Mouse (Mus musculus): ENCODE results near the gene Tomm22.

The Tomm22 gene

DNA sequence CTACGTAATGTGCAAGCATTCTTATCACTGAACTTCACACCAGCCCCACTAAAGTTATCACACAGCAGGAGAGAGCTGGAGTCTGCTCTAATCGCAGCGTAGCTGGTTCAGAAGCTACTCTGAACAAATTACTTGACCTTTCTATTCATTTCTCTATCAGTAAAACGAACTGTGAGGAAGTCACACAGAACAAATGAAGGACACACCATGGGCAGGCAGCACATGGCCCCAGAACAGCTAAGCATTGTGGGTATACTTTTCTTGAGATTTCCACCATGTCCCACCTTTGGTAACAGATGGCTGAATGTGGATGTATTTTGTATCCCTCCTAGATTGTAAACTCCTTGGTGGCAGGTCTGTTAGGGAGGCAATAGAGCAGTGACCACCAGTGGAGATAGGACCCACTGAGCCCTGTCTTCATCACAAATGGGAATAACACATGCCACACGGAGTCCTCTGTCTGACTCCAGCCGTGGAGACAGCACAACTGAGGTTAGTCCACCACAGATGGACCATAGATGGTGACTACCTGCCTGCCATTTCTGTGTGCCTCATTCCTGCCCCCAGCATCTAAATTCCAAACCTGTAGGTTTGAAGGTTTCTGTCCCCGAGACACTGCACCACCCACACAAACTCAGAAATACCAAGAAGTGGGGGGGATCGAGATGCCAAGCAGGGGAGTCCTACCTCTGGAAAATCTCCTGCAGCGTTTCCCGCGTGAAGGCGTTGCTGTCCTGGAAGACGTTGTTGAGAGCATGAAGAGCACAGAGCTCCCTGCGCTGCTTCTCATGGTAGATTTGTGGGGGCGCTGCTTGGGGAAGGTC, 15.6 kb downstream of the Tomm22 start:
- DNase-seq: no peak

DNA sequence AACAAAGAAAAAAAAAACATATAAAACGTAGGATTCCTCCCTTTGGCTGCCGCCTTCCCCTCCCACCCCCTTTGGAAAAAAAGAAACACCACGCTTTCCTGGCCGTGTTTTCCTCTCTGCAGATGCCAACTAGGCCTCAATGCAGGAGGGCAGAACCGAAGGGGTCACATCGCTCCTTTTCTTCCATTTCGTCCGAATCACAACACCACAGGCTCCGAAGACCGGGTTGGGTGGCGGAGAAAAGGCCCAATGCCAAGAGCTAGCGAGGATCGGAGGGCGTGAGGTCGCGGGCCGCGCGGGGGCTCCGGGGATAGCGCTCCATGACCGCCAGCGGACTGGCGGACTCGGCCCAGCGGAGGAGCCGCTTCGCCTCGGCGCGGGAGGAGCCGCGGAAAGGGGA, 16.5 kb downstream of the Tomm22 start:
- peak; percentile 97 for DNase-seq

DNA sequence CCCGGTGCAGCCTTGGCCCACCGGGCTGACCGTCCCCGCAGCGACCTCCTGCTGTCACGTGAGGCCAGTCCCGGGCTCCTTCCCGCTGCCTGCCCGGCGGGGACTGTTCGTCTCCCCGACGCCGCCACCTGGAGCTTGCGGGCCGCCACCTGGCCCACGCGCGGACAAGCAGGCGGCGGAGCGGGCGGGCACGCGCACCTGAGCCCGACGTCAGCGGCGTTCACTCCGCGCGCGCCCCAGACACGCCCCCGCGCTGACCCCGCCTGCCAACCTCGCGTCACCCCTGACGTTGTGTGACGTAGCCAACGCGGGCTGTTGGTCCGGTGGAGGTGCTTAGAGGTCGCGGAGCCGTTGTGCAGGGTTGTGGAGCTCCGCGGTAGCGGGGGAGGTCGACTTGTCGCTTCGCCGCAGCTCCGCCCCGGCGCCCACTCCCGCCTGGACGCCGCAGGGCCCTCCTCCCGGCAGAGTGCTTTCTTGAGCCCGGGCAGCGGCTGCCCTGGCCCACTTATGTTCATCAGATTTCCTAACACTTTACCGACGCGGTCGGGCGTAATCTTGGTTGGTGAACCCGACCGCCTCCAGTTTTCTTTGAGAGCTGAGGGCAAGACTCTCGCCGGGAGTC, 17.1 kb downstream of the Tomm22 start, which contains the start of gene Josd1:
Gene Josd1 (minus strand): TSS at position 274 of the 622 bp plus-strand sequence.
- peak; percentile 100 for DNase-seq

DNA sequence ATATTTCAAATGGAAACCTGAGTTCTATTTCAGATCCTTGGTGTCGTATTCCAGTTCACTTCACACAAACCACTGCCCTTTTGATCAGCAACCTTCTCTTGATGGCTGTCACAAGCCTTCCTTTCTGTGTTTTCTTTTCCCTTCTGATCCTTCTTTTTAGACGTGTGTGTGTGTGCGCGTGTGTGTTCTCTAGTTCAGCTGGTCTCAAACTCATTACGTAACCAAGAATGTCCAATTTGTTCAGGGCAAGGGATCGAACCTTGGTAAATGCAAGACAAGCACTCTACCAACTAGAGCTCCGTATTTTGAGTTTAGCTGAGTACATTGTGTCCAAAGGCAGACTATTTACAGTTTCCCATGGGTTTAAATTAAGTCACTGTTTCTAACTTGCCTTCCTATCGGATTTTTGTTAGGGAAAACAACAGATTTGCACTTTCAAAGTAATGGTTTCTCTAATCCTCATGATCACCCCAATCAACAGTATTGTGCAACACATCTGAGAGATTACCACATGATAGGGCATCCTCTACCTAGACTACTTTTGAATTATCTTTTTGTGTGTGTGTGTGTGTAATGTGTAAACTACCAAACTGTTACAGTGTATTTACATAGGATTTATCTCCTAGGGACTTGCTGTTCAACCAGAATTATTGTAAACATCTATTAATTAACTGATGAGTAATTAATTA, 17.8 kb downstream of the Tomm22 start:
- DNase-seq: no peak

- no peak for DNase-seq
Observed at GRCm38 (mm10) chr15:79689662-79690425, 19.2 kb downstream of the Tomm22 start.

GRCm38 (mm10) chr15:79690426-79691022, 19.9 kb downstream of the Tomm22 start, which contains the start of gene Gtpbp1:
TSS of gene Gtpbp1 (plus strand) at chr15:79690845.
- DNase-seq: peak; percentile 100

GRCm38 (mm10) chr15:79691023-79691508, 20.4 kb downstream of the Tomm22 start:
- DNase-seq: peak; percentile 97

GRCm38 (mm10) chr15:79692334-79692733, 21.7 kb downstream of the Tomm22 start:
- no peak for DNase-seq

DNA sequence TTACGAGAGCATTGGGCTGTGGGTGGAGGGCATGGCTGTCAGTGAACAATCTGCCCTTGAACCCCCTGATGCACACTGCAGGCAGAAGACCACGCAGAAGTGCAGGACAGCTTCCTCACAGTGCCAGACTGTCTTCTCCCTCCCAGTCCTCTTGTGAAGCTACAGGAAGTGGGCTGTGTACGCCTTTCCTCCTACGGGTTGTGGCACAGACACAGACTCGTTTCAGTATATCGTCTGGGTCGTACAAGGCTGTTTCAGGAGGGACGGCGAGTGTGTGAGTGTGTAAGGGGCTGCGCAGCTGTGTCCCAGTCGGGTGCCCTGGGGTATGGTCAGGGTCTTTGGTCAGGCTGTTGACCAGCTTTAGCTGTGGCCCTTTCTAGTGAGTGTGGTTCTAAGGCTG, 23.1 kb downstream of the Tomm22 start:
- DNase-seq: no peak

GRCm38 (mm10) chr15:79694512-79694911, 23.9 kb downstream of the Tomm22 start:
- no peak for DNase-seq

- DNase-seq: no peak
Observed at GRCm38 (mm10) chr15:79695516-79695915, 24.9 kb downstream of the Tomm22 start.

DNA sequence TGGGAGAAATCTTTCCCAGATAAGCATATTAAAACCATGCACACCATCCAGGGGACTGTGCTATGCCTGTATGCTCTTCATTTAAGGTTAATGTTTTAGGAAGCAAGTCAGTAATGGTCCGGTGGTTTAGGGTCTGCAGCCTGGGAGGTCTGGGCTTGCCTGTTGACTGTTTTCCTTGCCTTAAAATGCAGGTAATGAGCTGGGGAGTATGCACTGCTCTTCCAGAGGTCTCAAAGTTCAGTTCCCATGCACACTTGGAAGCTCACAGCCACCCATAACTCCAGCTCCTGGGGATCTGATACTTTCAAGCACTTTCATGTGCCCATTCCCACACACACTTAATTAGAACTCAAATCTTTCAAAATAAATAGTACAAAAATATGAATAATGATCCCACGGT, 25.8 kb downstream of the Tomm22 start:
- DNase-seq: no peak

- DNase-seq: no peak
Observed at GRCm38 (mm10) chr15:79697011-79697410, 26.4 kb downstream of the Tomm22 start.

DNA sequence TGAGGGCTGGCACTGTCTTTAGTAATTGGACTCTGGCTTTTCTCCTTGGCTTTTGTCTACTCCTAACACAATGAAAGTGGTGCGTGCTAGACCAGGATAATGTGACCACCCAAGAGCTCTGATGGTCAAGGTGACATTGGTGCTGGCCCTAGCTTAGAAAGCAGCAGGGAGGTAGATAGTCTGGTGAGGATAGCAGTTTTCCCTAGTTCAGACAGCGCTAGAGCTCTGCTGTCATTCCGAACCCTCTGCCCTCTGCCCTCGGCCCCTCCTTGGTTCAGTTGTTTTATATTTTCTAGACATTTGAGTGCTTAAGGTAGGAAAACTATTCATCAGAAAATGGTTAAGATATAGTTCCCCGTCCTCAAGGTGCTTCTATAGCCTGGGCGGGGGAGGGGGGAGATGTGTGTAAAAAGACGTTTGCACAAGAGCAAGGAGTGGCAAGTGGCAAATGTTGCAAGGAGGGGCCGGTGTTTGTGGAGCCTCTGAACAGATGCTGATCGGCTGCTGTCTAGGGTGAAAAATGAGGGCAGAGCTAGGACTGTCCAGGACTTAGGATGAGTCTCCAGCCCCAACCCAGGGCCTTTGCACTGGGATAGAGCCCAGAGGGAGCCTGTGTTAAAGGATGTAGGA, 27.0 kb downstream of the Tomm22 start:
- DNase-seq: no peak

DNA sequence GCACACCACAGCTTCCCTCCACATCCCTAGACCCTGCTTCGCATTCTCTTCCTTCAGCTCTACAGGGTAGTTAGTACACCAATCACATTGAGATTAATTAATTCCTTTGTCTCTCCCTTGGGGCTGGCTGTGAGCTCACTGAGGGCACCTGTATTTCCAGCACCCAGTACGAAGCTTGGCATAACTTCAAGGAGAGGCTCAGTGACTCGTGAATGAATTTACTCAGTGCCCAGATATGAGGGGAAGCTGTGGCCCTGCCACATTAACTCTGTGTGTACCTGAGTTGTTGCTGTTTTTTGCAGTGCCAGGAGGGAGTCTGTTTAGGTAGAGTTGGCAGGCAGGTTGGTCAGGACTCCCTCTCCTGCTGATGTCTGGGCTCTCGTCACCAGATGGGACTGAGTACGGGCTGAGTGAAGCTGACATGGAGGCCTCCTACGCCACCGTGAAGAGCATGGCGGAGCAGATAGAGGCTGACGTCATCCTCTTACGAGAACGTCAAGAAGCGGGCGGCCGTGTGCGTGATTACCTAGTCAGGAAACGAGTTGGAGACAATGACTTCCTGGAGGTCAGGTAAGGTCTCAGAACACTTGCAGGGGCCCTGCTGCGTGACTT, 36.0 kb downstream of the Tomm22 start:
- no peak for DNase-seq

GRCm38 (mm10) chr15:79708229-79708822, 37.7 kb downstream of the Tomm22 start:
- DNase-seq: no peak

DNA sequence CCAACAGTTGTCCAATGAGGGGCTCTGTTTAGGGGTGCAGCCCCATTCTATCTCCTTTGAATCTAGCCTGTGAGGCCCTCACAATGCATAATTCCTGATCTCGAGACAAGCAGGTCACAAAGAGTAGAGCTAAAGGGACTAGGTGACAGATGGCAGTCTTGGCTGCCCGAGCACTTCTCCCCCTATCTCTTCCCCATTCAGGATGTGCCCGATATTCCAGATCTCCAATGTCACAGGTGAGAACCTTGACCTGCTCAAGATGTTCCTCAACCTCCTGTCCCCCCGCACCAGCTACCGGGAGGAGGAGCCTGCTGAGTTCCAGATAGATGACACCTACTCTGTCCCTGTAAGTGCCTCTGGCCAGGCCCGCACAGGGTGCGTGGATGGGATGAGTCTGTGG, 45.0 kb downstream of the Tomm22 start:
- no peak for DNase-seq

GRCm38 (mm10) chr15:79716710-79717109, 46.0 kb downstream of the Tomm22 start:
- no peak for DNase-seq

- DNase-seq: no peak
Observed at GRCm38 (mm10) chr15:79720267-79720666, 49.6 kb downstream of the Tomm22 start.

GRCm38 (mm10) chr15:79720796-79721195, 50.1 kb downstream of the Tomm22 start:
- no peak for DNase-seq

All from heart, adult 11 months (tissue).